Mouse (Mus musculus): ENCODE measurements around the gene Cdh23.
"Not testable (repeated sequence)": the region's sequence is repeated elsewhere in the genome, so short reads cannot be mapped to it uniquely, and the experiment has no call there.

The Cdh23 gene

GRCm38 (mm10) chr10:60696390-60696789, at the start of gene Cdh23:
Gene Cdh23 (minus strand): TSS chr10:60696490.
- DNase-seq (ENCODE audit: low spot score in 2 of 2) = no peak

GRCm38 (mm10) chr10:60744543-60745290, 48.4 kb upstream of the Cdh23 start:
- DNase-seq (ENCODE audit: low spot score in 2 of 2) = no peak

GRCm38 (mm10) chr10:60743681-60744080, 47.4 kb upstream of the Cdh23 start:
- no peak for DNase-seq (ENCODE audit: low spot score in 2 of 2)

DNA sequence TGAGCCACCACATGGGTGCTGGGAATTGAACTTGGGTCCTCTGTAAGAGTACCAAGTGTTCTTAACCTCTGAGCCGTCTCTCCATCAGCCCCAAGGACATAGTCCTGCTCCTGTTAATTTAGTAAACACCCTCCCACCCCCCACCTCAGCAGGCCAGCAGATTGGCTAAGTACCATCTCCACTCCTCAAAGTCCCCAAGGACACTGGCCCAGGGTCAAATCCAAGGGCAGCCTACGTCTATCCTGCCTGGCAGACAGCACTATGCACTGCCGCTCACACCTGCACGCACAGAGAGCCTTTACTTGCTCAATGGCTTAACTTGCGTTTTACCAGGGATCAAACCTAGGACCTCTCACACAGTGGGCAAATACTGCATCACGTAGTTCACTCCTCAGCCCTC, 46.7 kb upstream of the Cdh23 start:
- no peak for DNase-seq (ENCODE audit: low spot score in 2 of 2)

- DNase-seq (ENCODE audit: low spot score in 2 of 2) = not testable (repeated sequence)
Observed at GRCm38 (mm10) chr10:60742296-60742695, 46.0 kb upstream of the Cdh23 start.

DNA sequence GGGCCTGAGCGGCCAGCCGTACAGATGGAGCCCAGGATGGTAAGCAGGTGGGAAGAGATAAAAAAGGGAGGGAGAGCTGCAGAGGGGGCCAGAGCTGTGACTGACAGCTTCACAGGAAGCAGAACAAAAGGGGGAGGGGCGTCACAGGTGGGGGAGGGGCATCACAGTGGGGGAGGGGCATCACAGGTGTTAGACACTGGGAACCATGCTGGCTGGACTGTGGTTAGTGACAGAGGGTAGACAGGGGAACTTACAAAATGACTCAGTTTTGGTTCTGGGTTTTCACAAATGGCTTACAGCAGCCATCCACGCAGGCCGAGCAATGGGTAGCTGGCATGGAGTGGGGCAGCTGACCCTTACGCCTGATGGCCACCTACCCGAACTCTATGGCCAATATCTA, 45.1 kb upstream of the Cdh23 start:
- DNase-seq (ENCODE audit: low spot score in 2 of 2) = no peak

DNA sequence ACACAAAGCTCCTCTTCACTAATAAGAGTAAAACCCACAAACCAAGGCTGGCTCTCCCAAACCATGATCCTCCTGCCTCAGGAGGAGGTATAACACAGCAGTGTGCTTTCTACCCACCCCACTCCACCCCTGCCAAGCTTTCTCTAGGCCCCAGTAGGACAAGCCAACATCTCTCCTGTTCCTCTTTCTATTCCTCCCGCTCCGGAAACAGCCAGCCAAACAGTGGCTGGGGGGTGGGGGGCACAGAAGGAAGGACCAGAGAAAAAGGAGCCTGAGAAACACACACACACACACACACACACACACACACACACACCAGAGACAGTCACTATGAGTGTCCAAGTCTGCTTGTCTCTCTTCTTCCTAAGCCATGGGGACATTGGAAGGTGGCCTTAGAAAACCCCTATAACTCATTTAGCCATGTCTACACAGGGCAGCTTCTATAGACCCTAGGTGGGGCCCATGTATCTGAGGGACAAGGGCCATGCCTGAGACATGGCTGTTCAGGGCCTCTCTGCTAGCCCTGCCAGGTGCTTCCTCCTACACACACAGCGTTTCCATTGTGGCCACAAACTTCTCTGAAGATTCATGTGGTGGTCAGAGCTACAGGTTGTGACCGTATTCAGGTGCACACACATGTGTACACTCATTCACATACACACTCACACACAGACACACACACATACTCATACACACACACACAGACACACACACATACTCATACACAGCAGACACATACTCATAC, 43.5 kb upstream of the Cdh23 start:
- no peak for DNase-seq (ENCODE audit: low spot score in 2 of 2)

DNA sequence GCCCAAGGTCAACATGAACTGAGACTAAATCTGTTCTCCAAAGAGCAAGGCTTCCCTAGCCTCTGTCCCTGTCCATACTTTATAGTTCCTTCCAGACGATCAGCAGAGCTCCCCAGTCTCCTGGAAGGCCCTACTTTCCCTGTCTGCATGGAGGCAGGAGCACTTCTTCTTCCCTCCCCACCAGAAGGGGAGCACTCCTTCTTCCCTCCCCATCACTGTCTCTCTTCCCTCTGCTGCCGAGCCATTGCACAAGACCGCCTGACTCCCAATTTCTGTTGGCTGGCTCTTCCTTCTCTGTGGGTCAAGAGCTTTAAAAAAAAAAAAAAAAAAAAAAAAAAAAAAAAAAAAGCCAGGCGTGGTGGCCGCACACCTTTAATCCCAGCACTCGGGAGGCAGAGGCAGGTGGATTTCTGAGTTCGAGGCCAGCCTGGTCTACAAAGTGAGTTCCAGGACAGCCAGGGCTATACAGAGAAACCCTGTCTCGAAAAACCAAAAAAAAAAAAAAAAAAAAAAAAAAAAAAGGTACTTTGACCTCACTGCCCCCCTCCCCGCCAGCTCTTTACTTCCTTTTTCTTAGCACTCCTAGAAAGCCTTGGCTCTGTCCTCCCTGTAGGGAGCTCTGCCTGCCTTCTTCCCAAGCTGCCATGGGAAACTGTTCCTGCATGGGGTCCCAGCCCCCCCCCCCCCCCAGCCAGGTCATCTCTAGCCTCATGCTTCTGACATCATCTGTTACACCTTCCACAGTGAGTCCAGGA, 41.8 kb upstream of the Cdh23 start:
- no peak for DNase-seq (ENCODE audit: low spot score in 2 of 2)

DNA sequence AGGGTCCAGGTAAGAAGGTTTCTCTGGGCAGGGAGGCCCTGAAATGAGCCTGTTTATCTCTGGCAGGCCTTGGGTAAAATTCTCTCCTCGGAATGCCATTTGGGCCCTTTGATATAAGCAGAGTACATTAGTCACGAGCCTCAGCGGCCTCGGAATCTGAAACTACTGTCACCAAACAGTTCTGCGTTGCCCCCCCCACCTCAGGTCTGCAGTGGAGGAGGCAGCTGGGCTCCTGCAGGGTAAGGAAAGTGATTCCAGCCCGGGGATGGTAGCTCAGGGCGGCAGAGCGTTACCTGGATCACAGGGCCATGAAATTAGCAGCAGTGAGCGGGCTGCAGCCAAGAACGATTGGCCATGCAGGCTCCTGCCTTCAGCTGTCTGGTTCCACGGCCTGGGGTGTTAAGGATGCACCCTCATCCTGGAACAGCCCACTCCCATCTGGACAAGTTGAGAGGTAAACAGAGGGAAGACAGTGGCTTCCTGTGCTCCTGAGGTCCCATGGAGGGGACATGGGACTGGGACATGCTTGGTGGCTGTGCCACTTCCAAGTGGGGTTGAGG, 41.0 kb upstream of the Cdh23 start:
- no peak for DNase-seq (ENCODE audit: low spot score in 2 of 2)

GRCm38 (mm10) chr10:60735737-60736136, 39.4 kb upstream of the Cdh23 start:
- DNase-seq (ENCODE audit: low spot score in 2 of 2) = no peak

DNA sequence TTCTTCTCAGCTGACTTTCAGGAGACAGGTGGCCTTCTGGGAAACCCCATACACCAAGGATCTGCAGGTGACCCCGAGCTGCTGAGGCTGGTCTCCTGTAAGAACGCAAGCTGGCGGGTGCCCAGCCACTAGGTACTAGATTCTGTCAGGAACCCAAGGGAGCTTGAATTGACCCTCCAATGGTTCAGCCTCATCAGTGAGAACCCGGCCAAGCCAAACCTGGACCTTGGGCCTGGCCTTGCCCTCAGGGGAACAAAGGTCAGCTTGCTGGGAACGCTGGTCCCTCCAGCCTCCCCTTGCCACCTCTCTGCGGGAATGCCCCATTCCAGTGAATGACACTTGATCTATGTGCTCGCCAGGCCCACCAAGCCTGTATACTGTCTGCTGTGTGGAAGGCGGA, 37.2 kb upstream of the Cdh23 start:
- no peak for DNase-seq (ENCODE audit: low spot score in 2 of 2)

GRCm38 (mm10) chr10:60732397-60732861, 36.1 kb upstream of the Cdh23 start:
- no peak for DNase-seq (ENCODE audit: low spot score in 2 of 2)

GRCm38 (mm10) chr10:60731742-60732141, 35.5 kb upstream of the Cdh23 start:
- no peak for DNase-seq (ENCODE audit: low spot score in 2 of 2)

DNA sequence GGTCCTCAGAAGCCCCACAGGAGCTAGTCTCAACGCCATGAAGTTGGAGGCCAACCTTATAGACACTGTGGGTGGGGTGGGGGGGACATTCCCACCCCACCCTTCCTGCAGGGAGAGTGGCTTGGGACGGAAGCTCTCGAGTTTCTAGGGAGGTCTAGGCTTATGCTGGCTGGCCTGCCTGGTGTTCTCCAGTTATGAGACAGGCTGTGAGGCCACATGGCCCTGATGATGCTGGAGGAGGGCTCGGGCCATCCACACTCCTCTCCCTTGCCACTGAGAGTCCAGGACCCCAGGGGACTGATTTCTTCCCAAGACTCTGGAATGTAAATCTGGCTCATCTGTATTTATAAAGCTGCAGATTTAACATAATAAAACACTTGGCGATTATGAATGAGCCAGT, 31.0 kb upstream of the Cdh23 start:
- no peak for DNase-seq (ENCODE audit: low spot score in 2 of 2)

DNA sequence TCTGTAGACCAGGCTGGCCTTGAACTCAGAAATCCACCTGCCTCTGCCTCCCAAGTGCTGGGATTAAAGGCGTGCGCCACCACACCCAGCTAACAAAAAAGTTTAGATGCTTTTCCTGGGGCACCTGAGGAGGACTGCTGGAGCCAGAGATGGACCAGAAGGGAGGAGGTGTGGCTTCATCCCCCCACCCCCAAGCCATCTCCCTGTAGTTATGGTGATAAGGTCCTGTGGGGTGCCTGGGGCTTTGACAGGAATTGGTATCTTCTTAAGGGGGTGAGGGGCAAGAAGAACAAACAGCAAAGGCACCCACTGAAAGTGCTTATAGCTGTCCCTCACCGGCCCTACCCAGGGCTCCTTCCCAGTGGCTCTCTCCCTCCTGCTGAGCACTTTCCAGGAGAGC, 30.6 kb upstream of the Cdh23 start:
- DNase-seq (ENCODE audit: low spot score in 2 of 2) = no peak

GRCm38 (mm10) chr10:60724496-60724895, 28.2 kb upstream of the Cdh23 start:
- DNase-seq (ENCODE audit: low spot score in 2 of 2) = no peak

DNA sequence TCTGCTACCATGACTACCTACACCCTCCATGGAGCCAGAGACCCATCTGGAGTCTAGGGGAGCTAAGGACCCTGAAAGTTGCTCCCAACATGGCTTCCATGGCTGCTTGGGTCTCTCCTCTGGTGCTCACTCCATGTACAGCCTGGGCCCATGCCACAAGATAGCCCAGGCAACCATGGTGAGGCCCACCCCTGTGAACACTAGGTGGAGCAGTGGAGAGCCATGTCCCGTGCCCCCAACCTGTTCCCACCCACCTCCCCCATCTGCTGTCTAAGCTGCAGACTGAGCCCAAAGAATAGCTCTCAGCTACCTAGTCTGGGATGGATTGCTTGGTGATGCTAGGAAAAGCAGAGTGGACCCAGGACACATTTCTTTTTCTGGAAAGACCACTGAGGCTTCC, 27.1 kb upstream of the Cdh23 start:
- no peak for DNase-seq (ENCODE audit: low spot score in 2 of 2)

DNA sequence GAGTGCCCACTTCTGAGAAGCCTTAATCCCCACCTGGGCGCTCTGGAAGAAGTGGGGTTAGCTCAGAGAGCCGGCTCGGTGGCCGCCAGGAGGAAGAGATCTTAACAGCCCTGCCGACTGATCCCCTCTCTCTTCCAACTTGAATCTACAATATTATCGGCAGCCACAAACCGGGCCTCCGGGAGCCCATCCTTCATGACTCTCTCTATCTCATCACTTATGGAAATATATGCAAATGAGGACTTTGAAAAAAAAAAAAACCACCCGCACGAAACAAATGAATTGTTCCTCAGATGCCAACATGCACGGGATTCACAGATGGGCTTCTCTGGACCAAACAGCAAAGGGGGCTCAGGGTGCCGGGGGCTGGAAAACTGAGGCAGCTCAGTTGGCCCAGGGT, 25.4 kb upstream of the Cdh23 start:
- no peak for DNase-seq (ENCODE audit: low spot score in 2 of 2)

DNA sequence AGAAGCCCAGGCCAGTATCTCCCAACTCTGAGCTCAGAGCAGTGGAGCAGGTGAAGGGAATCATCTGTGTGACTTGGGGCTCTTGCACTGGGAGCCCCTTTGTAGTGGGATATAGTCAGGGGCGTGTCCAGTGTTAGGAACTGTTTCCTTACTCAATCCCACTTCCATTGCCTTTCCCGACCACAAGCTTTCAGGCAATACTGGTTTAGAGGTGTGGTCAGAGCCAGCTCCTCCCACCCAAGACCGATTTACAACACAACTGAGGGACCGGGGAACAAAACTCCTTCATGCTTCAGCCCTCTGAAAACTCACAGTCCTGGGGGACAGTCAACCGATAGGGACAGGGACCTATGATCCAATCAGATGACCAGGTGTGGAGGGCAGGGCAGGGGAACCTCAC, 24.2 kb upstream of the Cdh23 start:
- DNase-seq (ENCODE audit: low spot score in 2 of 2) = no peak

GRCm38 (mm10) chr10:60718491-60718890, 22.2 kb upstream of the Cdh23 start:
- no peak for DNase-seq (ENCODE audit: low spot score in 2 of 2)

DNA sequence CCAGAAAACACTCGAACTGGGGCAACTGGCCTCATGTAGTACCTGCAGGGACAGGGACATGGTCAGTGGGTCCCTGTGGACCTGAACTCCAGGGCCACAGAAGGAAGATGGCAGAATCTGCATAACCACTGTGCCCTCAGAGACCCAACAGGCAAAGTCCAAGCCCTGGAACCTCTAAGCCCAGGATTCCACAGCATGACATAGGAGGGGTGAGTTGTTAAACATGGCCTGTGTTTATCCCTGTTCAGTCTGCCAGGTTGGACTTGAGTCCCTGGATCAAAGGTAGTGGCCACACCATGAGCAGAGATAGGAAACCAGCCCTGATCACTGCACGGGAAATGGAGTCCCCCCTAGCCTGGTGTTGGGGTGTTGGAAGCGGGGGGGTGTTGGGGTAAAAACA, 20.2 kb upstream of the Cdh23 start:
- DNase-seq (ENCODE audit: low spot score in 2 of 2) = no peak

DNA sequence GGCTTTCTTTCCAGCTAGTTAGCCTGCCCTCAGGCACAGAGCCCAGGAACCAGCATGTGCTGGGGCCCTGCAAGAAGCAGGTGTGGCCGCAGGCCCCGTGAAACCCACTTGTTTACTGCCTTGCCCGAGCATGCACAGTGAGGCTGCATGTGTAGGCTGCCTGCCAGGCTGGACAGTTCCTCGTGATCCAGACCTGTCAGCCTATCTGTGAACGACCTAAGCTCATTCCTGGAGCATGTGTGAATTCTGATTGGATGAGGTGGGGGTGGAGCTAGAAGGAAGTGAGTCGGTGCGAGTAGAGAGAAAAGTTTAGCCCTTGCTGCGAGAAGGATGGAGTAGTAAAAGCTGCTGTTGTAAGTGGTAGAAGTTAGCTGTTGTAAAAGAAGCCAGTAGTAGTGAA, 16.0 kb upstream of the Cdh23 start:
- DNase-seq (ENCODE audit: low spot score in 2 of 2) = not testable (repeated sequence)

Data from spleen, postnatal 14 days (tissue).